Mouse (Mus musculus): ENCODE data around the gene Acot13.
"Not testable (repeated sequence)": the region's sequence is repeated elsewhere in the genome, so short reads cannot be mapped to it uniquely, and the experiment has no call there.

Acot13 gene

DNA sequence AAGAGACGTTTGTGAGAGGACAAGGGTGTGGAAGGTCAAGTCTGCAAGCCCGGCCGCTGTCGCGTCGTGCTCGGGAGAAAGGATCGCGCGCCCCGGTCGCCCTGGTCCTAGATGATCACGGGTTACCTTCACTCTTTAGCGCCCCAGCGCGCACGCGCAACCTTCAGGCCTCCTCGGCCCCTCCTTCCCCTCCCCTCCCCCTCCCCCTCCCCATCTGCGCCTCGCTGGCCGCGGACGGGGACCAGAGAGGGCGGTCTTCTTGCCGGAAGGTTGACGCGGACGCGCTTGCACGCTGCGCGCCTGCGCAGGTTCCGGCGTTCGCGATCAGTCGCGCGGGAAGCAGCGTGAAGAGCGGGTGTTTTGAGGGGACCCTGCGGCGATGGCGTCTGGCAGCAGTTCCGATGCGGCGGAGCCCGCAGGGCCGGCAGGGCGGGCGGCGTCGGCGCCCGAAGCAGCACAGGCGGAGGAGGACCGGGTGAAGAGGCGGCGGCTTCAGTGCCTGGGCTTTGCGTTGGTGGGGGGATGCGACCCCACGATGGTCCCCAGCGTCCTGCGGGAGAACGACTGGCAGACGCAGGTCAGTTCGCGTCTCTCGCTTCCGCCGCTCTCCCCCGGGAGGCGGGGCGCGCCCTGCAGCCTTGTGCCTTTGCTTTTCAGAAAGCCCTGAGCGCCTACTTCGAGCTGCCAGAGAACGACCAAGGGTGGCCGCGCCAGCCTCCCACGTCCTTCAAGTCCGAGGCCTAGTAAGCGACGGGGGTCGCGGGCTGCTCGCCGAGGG, at the start of gene Acot13, which contains the start of gene Tdp2:
Gene Acot13, minus strand, starts transcription at position 188 of the 778 bp plus-strand sequence.
Gene Tdp2, plus strand, starts transcription at position 327 of the 778 bp plus-strand sequence.
- peak; percentile 81 to 92 for DNase-seq (ENCODE audit: low spot score in 2 of 2)

DNA sequence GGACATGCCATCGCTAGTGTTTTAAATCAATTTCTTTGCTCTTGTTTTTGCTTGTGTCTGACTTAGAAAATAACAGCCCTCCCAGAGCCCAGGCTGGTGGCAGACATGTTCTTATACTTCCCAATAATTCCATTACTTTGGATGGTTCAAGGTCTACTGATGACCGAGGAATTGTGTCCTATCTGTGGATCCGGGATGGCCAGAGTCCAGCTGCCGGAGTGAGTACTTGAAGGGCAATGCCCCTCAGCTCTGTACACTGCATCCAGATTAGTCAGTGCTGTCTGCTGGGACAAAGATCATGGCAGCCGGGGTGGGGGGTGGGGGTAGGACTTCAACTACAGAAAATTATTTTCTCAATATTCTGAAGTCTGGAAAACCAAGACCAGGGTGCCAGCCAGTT, 49.4 kb upstream of the Acot13 start:
- no peak for DNase-seq (ENCODE audit: low spot score in 2 of 2)

DNA sequence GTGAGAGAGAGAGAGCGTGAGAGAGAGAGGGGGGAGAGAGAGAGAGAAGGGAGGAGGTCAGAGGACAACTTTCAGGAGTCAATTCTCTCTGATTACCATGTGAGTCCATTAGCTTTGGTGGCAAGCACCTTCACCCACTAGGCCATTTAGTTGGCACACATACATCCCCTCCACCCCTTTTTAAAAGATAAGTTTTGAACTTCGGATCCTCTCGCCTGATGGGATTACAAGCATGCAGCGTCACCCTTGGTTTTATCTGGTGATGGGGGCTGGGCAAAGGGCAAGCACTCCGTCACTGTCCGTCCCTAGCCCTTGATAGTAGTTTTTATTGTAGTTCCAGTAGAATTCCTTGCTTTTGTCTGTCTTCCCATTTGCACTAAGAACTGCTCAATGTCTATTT, 48.9 kb upstream of the Acot13 start:
- no peak for DNase-seq (ENCODE audit: low spot score in 2 of 2)

DNA sequence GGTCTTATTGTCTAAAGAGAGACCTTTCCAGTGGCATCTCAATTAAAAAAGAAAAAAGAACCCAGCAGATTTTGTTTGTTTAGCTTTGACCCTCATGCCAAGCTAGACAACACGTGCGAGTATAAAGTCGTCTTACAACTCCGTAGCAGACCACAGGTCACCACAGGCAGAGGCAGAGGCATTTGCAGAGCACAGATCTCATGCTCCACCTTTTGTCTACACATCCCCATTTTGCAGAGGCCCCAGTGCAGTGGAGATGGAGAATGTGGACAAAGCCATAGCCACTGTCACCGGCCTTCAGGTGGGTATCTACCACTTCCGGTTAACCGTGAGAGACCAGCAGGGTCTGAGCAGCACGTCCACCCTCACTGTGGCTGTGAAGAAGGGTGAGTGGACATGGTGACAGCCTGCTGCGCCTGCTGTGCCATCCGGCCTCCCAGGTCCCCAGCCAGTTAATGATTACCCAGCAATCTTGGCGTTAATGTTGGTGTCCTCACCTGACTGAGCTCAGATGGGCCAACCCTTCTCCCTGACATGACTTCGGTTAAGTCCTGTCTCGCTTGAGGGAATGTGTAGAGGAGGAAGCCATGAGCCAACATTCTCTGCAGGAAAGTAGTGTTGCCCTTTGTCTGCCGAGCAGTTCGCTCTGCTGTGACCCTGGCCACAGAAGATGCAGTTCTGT, 48.2 kb upstream of the Acot13 start:
- no peak for DNase-seq (ENCODE audit: low spot score in 2 of 2)

DNA sequence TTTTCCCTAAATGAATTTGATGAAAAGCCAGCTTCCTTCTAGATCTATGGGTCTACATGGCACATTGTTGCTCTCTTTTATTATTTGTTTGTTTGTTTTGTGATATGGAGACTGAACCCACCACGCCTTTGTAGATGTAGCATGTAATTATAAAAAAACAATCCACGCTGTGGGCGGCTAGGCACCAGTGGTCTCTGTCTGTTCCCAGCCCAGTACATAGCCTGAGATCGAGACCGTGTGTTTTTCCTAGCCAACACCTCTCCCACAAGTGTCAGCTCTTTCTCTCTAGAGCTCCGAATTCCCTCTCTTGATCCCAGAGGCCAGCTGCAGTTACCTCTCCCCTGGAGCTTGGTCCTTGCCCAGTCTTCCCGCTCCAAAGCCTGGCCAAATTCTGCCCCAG, 36.9 kb upstream of the Acot13 start:
- DNase-seq (ENCODE audit: low spot score in 2 of 2): no peak

DNA sequence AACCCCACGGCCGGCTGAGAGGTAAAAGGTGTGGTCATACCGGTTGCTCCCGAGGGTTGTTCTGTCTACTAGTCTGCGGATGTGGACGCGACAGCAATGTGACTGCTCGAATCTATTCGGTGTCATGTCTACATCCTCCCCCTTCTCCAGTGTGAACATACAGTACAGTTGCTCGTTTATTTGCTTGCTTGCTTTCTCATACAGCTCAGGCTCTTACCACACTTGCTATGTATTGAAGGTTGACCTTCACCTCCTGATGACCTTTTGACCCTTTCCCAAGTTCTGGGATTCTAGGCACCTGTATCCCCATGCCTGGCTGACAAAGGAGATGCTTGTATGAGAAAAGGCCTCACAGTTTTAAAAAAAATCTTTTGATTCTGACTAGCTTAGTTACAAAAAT, 36.4 kb upstream of the Acot13 start:
- DNase-seq (ENCODE audit: low spot score in 2 of 2): no peak

DNA sequence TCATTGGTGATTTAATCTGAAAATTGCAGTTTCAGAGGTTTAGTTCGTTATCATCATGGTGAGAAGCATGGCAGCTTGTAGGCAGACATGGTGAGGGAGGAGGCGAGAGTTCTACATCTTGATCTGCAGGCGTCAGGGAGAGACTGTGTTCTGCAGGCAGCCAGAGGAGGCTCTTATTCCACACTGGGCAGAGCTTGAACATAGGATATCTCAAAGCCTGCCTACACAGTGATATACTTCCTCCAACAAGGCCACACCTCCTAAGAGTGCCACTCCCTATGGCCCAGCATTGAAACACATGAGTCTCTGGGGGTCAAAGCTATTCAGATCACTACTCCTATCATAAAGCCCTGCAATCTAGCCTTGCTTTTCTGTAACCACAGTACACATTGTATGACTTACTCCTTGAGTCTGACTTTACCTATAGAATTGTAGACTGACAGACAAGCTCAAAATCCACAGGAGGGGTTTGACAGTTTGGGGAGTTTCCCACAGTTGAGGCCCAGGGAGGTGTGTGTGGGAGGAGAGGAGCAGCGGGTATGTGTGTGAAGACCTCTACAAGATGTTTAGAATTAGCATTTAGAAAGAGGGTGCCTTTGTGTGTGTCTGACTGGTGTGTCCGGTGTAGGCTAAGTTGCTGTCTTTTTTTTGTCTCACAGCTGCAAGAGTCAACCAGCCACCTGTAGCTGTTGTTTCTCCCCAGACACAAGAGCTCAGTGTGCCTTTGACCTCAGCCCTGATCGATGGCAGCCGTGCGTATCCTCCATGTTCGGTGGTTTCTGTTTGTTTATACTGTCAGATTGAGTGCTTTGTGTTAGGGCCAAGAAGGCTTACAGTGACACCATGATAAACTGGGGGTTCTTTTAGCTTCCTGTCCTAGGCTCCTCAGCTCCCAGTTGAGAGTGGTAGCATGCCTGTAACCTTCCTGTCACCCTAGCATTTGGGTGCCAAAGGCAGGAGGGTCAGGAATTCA, 35.4 kb upstream of the Acot13 start:
- DNase-seq (ENCODE audit: low spot score in 2 of 2): no peak

DNA sequence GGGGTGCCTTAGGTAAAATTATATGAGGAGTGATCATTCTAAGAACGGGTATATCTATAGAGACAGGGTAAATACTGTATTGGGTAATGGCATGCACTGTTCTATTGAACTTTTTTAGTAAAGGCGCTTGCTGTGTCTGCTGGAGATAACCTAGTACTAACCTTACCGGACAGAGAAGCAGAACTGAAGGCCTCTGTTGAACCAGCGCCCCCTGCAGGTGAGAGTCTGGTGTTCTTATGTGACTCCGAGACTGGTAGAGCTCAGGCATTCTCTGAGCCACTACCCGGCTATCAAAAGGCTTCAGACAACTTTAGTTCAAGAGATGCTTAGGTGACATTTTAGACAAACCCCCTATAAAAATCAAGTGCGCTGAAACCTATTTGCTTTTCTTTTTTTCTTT, 31.2 kb upstream of the Acot13 start:
- DNase-seq (ENCODE audit: low spot score in 2 of 2): peak in 1 of 2 experiments; percentile 20

DNA sequence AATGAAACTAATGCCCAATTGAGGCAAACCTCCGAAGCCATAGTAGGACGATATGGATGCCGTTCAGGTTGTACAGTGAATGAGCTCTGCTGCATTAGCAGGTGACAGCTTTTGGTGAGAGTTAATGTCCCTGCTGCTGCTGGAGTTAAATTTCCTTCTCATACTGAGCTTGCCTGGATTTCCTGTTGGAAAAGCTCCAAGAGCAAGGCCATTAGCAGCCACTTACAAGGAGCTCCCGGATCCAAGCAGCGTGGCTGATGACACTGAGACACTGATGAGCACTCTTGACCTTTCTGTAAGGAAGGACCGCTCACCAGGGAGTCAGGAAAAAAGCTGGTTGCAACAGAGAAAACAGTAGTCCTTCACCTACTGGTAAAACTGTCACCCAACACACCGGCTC, 30.7 kb upstream of the Acot13 start:
- no peak for DNase-seq (ENCODE audit: low spot score in 2 of 2)

DNA sequence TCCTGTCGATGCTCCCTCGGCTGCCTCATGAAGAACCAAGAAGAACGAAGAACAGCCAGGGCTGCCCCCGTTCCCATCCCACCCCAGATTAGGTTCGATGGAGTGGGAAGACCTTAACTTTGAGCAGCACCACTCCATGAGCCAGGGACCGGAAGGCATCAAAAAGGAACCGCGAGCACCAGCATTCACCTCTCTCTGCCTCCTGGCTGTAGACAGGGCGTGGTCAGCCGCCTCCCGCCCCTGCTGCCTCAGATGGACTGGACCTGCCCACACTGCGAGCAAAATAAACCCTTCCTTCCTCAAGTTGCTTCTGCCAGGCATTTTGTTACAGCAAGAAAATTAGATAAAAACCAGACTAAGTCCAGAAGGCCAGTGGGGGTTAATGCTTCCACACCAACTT, 29.7 kb upstream of the Acot13 start:
- no peak for DNase-seq (ENCODE audit: low spot score in 2 of 2)

DNA sequence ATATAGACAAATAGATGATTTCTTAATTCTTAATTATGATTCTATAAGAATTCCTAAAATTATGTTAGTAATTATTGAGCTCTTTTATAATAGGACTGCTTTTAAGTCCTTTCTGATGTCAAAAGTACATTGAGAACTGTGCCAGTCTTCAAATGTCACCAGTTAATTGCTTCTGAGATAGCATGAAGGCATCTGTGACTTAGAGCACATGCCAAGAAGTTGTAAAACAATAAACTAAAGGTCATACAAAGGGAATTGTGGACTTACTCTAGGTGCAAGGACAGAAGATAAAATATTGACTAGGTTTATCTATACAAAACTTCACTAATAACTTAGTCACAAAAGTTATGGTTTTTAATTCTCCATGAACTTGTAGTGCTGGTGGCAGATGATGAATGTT, 27.8 kb upstream of the Acot13 start:
- no peak for DNase-seq (ENCODE audit: low spot score in 2 of 2)

DNA sequence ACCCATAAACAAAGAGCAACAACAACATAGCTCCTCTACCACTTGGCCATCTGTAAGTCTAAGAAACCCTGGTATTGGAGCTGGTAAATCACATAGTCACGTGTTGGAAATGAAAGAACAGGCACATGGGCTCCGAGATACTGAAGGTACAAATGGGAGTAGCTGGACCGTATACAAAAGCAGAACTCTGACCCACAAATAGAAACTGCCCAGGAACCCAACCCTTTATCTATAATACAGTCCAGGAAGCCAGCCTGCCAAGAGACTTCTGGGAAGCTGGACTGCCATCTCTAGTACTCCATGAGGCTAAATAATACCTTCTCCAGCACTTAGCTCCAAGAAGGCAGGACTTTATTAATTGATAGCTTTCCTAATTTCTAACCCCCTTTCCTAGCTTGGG, 21.2 kb upstream of the Acot13 start:
- no peak for DNase-seq (ENCODE audit: low spot score in 2 of 2)

DNA sequence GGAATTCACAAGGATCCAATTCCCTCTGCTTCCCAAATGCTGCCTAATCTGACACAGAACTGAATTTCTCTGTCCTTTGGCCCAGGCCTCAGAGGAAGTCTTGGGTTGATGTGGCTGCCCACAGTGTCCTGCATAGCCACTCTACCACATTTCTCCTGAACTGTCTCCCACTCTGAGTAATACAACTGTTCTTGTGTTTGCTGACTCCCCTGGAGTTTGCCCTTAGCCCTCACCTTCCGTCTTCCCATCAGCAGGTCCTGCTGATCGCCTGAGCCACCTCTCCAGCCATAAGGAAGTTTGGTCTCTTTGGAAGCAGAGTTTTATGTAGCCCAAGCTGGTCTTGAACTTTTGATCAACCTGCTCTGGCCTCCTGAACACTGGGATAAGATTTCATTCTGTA, 20.6 kb upstream of the Acot13 start:
- DNase-seq (ENCODE audit: low spot score in 2 of 2): no peak

DNA sequence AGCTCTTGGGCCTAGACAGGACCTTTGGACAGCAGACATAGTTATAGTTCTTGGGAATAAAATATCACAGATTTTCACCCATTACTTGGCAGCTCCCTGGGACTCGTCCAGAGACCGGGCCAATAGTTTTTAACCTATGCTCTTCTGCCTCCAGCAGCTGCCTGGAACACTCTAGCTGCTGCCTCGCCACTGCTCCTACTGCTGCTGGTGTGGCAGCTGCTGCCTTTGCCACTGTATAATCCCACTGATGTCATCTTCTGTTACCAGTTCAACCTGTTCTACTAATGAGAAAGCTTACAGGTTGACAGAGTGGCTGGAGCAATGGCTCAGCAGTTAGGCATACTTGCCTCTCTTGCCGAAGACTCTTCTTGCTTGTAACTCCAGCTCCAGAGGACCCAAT, 18.0 kb upstream of the Acot13 start:
- no peak for DNase-seq (ENCODE audit: low spot score in 2 of 2)

DNA sequence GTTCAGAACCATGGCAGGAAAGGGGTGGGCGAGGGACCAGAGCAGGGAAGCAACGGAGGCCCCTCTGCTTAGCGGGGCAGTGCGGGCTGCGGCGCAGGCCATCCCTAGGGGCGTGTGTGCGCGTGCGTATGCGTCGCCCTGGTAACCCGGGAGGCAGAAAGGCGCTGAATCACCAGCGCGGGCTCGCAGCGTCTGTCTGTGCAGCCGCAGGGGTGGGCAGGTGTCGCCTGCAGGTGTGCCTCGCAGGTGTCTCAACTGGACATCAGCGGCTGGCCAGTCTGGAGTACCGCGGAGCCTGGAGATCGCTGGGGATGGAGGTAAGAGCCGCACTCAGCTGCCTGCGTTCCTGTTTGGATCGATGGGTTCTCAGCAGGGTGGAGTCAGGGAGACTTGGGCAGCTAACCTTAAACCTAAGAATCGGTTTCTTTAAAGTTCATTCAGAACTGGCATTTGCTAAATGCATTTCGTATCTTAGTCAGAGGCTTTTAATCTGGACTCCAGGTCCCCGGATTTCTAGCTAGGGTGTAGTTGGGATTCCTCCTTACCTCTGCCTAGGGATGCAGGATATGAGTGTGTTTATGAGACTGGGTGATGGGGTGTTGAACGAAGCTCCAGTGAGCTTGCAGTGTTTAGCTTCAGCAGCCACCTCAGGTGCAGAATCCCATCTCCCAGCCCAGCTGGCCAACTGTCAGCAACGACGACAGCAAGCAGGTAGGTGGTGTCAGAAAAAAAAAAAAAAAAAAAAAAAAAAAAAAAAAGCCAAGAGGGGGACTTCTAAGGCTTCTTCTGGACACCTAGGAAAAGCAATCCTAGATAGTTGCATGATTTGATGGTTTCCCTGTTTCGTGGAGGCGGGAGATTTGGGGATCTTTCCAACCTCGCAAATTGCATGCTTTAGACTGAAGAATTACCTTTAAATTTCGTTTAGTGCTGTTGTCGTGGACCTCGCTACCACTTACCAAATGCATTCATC, 13.9 kb upstream of the Acot13 start, which contains the start of gene D130043K22Rik:
Gene D130043K22Rik, plus strand, starts transcription at position 153 of the 973 bp plus-strand sequence.
- DNase-seq (ENCODE audit: low spot score in 2 of 2): peak in 1 of 2 experiments; percentile 46

DNA sequence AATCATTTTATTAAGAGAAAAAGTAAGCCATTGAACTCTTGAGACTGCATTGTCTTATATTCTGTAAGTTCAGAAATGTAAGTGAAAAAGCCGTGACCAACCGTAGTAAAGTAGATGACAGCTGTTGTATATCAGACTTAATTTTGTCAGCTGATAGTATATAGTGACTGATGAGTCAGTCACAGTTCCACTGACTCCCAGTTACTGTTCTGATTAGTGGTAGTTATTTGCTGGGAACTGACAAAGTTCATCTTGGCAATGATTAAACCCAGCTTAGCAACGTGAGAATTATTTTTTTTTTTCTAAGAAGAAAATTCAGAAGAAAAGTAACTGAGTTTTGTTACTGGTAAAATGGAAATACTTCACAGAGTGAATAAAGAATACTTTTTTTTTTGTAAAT, 10.4 kb upstream of the Acot13 start:
- DNase-seq (ENCODE audit: low spot score in 2 of 2): no peak

DNA sequence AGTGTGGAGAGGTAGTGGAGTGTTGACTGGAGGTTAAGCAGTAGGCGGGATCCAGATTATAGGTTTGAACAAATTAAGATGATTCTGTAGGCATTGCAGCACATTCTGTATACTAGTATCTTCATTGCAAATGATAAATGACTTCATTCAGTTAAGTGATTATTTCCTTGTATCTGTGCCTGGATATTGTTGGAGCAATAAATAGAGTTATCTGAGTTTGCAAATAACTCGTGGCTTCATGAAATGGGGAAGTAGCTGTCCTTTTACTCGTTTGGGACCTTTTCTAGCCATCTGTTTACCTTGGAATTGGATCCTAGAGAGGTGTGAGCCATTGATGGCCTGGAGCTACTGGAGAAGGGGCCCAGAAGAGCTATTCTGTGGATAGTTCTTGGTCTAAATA, 8.5 kb upstream of the Acot13 start:
- DNase-seq (ENCODE audit: low spot score in 2 of 2): no peak

DNA sequence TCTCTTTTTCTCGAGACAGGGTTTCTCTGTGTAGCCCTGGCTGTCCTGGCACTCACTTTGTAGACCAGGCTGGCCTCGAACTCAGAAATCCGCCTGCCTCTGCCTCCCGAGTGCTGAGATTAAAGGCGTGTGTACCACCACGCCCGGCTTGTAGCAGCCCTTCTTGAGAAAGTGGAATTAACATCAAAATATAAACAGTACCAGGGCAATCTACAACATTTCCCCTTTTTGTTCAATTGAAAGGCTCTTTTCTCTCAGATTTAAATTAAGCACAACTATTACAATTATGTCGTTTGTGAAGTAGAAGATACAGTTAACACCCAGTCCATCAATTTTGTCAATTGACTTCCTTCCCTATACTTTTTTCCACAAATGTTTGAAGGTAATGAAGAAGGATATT, 6.4 kb upstream of the Acot13 start:
- not testable (repeated sequence) for DNase-seq (ENCODE audit: low spot score in 2 of 2)

DNA sequence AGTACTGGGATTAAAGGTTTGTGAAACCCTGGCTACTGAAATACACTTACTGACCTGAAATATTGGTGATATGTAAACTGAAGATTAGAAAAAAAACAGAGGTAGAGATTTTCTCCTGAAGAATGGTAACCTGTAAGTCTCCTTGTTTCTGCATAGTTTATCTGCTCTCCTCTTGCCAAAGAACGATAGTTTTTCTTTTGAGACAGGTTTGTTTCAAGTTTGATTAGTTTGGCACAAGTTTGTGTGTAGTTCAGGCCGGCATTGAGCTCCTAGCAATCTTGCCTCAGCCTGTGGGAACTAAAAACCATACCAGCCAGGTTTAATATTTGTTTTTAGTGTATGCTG, 1.4 kb upstream of the Acot13 start:
- DNase-seq (ENCODE audit: low spot score in 2 of 2): no peak

DNA sequence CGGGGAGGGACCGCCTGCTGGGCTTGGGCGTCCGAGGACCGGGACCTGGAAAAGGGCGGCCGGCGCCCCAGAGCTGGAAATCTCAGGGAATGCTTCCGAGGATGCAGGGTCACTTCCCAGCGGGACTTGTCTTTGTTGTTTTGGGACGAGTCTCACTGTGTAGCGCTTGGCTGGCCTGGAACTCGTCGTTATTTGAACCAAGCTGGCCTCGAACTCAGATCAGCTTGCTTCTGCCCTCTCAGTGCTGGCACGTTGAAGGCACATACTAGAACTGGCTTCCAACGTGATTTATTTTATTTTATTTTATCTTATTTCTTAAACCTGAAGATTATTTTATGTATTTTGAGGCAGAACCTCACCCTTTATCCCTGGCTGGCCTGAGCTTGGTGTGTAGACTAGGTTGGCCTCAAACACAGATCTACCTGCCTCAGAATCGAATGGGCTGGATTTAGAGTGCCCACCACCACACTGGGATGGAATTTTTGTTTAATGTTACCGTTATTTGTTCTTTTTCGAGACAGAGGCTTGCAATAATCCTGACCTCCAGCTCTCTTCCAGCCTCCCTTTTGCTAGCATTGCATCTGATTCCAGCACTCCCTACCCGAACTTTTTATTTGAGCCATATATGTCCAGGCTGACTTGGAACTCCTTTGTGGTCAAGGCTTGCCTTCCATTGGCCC, 931 bp upstream of the Acot13 start:
- DNase-seq (ENCODE audit: low spot score in 2 of 2): no peak

All from cerebellum, postnatal 4 days (tissue).